Mouse (Mus musculus) heart, adult 2 months (tissue): Measurements from ENCODE around the gene Snapin.

Source experiments
- CTCF ChIP-seq: fragments of 200-600 bp; IDR thresholded peaks from 2 replicates; pipeline ENCODE4 v1.8.1; 2022; ENCODE audit warnings: antibody characterized with exemption, mild to moderate bottlenecking, moderate library complexity
- POLR2A ChIP-seq: fragments of 200-500 bp; IDR thresholded peaks from 2 replicates; pipeline ENCODE4 v1.6.1; 2011; ENCODE audit warnings: mild to moderate bottlenecking, low read depth, low read length, control low read depth; ENCODE audit not compliant: insufficient read depth

GRCm38 (mm10) chr3:90495850-90496525 lies 5.2 kb upstream of the Snapin start:
- TF ChIP-seq CTCF: no peak
- peak; percentile 8; the same call in 1 of the 2 replicates for TF ChIP-seq POLR2A
